Mouse (Mus musculus): ENCODE measurements around the gene Tas1r2.
A peak's percentile ranks its signal among the peaks of the same experiment; 100 is the strongest.

The Tas1r2 gene

DNA sequence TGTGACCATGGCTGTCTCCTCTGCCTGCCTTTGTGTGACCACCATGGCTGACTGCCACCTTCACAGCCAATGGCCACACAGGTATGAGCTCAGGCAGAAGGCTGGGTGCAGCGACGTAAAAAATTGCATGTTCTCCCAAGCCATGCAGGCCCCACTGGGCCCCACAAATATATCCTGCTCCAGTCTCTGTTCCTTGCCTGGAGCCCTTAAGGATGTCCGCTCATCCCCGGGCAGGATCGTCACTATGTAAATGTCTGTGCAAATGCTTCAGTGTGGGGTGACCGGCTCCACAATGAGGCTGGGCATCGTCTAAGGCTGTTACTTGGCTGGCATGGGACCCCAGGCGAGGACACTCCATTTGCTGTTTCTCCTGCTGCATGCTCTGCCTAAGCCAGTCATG is at the start of gene Tas1r2:
TSS of gene Tas1r2 (plus strand) at position 301 of the 400 bp plus-strand sequence.
- DNase-seq (ENCODE audit: low spot score), result no peak

DNA sequence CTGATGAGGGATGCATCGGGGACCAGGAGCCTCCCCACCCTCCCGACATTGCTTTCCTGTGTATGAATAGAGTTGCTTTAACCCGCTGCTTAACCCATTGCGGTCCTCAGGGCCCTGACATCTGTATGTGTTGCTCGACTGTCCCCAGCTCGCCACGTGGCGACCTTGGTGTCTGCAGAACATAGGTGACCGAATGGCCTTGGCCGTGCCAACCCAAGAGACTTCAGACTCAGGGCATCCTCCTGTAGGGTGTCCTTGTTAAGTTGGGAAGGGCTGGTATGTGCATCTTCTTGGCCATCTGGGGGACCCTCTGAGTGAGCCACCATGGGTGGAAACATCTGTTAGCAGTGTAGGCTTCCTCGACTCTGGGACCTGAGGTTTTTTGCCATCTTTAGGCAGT is 48.1 kb upstream of the Tas1r2 start:
- DNase-seq (ENCODE audit: low spot score), result no peak

DNA sequence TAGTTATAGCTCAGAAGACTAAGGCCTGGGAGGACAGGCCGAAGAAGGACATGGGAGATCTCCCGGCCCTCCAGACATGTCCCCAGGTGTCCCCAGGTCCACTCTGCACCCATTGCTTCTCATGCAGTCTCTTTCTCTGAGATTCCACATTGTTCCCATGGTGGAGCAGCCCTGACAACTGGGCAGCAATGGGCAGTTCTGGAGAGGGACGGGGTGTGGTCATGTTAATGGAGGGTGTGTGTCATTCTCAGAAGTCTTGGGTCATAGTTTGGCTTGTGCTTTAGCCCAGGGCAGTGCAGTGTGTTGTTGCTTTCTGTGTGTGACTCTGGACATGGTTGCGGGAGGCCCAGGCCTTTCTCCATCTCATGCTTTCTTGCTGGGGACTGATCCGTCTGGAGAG is 46.6 kb upstream of the Tas1r2 start:
- no peak for DNase-seq (ENCODE audit: low spot score)

DNA sequence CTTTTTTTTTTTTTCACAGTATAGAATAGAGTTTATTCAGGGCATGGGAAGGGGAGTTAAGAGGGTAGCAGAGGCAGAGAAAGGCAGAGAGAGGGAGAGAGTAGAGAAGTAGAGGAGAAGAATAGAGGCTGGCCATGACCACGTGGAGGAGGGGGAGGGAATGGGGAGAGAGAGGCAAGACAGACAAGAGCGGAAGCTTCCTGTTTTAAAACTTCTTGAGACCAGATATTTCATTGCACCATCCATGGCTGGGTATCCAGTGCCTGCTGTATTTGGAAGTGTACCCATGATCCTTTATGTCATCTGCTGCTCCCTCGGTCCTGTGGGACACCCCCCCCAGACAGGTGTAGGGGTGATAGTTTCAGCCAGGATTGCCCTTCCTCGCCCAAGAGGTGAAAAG is 44.4 kb upstream of the Tas1r2 start:
- DNase-seq (ENCODE audit: low spot score), result no peak

DNA sequence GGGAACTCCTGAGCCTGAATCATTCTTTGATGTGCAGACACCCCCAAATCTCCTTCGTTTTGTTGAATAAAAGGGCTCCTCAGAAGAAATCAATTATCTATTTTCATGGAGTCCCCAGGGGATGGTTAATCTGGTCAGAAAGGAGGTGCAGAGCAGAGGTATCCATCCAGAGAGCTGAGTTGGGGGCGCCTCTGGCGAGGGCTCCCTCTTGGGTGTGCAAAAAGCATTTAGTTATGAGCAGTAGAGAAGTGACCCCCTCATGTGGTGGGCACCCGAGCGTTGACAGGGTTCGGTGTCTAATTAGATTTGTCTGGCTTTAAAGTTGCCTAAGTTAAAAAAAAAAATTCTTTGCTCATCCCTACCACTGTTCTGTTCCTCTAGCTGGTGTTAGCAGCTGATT is 42.4 kb upstream of the Tas1r2 start:
- DNase-seq (ENCODE audit: low spot score), result no peak

DNA sequence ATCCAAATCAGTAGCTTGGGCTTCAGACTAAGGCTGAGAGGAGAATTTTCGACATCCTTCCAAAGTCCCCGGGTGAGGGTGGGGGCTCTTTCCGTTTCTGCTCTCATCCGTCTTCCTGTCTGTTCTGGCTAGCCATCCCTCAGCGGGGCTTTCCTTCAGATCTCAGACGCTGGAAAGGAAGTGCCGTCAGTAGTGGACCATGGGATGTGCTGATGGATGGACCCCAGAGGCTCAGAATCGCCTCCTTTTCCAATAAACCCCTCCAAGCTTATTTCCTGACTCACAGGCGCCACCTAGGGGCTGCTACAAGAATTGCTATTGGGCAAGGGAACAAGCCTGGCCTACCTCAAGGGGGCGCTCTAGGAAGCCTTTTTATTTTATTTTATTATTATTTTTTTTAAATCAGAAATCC is 41.8 kb upstream of the Tas1r2 start:
- DNase-seq (ENCODE audit: low spot score), result peak; percentile 92

DNA sequence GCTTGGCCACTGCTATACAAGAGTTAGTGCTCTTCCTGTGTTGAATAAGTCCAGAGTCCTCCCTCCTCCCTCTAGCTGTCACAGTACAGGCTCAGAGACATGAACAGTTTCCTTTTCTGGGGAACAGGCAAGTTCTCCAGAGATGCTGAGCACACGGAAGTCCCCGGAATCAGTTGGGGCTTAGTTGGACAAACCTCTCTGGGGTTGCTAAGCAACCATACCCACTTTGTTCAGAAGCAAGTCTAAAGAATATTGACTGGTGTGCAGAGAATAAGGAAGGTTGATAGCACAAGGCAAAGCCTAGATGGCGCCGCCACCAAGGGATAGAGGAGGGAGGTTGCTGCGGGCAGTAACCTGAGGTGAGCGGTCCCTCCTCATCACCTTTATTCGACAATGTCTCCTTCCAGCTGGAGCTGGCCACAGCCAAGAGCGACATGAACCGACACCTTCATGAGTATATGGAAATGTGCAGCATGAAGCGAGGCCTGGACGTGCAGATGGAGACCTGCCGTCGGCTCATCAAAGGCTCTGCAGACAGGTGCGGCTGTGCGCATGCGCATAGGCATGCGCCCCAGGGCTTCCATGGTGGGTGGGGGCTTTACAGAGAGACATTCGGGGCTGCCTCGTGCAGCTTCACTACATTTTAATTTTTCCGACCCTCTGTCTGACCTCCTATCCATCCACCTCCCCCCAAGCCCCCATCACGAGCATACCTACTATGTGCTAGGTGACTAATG is 38.6 kb upstream of the Tas1r2 start:
- no peak for DNase-seq (ENCODE audit: low spot score)

DNA sequence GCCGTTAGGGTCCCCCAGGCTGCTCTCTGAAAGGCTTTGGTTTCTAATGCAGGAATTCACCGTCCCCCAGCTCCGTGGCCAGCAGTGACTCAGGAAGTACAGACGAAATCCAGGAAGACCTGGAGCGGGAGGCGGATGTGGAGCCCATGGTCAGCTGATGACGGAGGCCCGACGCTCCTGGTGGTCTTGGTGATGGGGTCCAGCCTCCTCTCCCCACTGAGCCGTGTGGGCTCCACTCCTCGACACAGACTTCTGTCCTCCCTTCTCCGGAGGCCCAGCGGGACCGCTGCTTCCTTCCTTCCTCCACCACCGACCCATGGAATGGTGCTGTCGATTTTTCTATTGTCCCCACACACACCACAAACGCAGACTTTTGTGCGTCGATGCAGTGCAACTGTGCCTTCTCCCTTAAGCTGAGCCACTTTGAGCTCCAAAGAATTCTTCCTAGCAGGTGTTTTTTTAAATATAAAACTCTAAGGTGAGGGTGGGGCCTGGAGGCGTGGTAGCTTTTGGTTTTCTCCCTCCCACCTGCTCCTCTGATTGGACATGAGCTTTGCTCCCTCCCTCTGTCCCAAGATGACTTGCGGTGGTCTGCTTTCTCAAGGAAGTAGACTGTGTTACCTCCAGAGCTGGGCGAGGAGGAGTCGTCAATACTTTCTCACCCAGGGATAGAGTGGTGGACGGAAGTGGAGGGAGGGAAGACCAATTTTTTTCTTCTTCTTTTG is 36.9 kb upstream of the Tas1r2 start:
- peak; percentile 76 for DNase-seq (ENCODE audit: low spot score)

DNA sequence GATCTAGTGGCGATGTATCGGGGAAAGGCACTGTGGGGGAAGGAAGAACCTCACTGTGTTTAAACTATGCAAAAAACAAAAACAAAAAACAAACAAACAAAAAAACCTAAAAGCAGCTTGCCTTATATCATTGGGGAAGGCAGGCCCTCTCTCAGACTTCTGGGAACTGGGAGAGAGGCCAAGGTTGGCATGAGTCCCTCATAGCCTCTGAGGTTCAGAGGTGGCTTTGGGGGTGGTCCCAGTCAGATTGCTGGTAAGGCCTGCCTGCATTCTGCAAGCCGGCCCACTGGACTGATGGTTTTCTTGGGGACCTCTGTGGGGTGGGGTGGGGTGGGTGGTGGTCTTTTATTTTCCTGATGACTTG is 36.4 kb upstream of the Tas1r2 start:
- no peak for DNase-seq (ENCODE audit: low spot score)

DNA sequence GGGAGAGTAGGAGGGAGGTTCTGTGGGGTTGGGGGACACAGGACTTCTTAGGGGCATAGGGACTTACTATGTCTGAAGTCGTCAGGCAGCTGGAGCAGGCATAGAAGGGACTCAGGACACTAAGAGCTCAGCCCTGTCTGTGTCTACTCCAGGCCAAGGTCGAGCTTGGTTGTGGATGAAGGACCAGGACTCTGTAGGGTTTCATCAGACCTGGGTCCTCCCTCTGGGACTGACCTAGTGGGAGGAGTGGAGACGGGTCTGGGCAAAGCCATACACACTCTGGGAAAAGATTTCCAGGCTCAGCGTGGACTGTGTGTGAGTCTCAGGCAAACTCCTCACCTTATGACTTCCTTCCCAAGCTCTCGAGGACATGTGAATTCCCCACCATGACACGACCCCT is 33.6 kb upstream of the Tas1r2 start:
- DNase-seq (ENCODE audit: low spot score), result no peak

DNA sequence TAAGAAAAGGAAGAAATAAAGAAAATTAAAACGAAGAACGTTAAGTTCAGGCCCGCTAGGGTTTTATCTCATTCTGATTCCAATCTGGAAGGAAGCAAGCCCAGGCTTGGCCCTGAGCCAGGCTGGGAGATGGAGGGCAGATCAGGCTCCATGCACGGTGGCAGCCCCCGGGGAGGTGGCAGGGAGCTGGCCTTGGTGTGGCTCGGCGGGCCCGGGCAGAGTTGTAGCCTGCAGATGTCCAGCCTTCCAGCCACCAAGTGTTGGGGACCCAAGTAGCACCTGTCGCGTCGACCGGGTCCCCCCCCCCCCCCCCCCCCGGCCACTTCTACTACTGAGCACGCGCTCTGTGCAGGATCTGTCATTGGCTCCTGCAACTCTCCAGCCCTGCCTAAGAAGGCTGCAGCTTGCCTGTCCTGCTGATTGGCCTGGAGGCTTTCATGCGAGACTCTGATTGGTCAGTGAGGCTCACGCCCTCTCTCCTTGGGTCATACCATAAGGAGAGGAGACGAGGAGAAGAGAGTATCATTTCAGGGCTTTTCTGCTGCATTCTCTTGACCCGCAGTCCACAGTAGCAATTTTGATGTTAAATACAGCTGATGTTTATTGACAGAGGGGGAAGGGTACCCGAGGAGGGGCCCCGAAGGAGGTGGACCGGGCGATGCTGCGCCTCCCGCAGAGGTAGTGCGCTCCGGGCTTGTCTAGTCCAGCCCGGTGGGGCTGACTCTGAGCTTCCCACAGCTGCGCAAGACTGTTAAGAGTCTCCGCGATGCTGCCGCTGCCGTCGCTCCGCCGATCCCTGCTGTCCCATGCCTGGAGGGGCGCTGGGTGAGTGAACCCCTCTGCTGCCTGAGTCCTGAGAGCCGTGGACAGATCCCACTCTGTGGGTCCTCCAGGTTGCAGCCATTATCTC is 30.7 kb upstream of the Tas1r2 start, which contains the start of gene Aldh4a1:
TSS of gene Aldh4a1 (plus strand) at position 494 of the 910 bp plus-strand sequence.
- peak; percentile 96 for DNase-seq (ENCODE audit: low spot score)

DNA sequence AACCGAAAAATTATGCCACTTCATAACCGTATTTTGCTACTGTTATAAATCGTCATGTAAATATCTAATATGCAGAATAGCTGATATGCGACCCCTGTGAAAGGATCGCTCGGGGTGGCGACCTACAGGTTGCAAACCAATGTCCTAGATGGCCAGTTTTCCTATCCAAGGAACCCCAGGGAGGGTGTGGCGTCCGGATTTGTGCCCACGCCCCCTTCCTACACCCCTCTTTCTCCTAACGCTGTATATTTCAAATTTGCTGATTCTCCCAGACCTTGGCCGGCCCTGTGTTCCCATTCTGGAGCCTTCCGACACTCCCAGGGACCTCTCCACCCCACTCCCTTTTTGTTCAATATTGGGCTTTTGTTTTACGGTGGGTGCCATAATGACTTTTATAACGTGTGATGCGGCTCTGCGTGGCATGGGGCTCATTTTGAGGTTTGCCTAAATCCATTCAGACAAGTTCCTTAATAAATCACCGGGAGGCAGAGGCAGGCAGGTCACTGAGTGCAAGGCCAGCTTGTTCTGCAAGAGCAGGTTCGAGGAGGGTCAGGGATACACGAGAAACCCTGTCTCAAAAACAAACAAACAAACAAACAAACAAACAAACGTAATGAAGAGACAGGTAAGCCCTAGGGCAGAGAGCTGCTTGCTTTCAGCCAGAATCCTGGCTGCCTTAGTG is 29.8 kb upstream of the Tas1r2 start:
- DNase-seq (ENCODE audit: low spot score), result no peak

DNA sequence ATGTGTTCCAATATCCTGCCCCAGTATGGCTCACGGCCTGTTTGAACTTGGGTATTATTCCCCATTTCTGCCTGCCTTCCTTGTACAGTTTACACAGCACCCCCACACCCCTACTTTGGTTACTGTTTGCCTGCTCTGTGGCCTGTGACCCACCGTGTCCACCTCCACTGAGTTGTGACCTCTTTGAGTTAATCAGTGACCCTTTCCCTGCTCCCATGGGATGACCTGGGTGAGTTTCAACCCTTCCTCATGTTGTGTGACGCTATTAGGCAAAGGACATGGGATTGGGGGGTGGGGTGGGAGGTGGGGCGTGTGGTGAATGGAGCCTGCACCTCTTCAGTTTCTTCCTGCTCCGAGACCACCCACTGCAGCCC is 29.2 kb upstream of the Tas1r2 start:
- DNase-seq (ENCODE audit: low spot score), result no peak

DNA sequence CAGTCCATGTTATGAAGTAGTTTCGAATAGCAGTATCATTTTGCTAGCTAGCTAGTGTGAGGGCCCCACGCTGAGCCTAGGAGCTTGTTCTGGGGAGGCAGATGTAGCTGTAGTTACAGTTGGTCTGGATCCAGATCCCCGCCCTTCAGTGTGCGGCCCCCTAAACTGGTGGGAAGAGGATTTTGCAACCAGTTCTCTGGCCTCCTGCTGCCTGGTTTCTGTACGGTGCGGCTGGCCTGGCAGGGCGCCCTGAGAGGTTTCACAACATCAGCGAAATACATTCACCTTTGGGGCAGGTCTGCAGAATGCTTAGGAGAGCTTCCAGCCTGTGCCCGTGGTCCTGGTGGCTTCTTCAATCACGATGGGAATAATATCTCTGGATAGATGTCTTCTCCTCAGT is 28.6 kb upstream of the Tas1r2 start:
- no peak for DNase-seq (ENCODE audit: low spot score)

DNA sequence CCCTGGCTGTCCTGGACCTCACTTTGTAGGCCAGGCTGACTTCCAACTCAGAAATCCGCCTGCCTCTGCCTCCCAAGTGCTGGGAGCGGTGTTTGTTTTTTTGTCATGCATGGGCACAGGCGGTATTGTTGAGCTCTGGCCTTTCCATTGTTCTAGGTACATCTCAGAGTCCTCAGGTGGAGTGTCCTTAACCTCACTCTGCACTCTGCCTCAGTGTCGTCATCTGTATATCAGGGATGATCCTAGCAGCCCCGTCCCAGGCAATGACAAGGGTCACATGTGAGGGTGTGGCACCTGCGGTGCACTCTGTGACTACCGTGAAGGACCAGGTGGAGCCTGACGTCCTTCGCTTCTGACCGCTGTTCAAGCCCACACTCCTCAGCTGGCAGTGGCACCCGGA is 26.0 kb upstream of the Tas1r2 start:
- no peak for DNase-seq (ENCODE audit: low spot score)

DNA sequence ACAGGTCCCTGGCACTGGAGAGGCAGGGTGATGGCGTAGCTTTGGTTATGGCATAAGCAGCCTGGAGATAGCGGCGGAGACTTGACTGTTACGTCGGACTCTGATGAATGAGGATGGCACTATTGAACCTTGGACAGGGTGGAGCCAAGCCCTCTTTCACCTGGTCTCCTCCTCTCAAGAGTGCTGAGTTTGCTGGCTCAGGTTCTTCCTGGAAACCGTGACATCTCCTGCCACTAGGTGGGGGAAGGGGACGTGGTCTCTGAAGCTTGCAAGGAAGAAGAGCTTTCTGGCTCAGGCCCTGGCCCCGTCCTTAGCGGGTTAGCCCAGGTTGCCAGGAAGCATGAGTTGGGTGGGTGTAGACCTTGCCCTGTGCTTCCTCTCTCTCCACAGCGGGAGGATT is 23.2 kb upstream of the Tas1r2 start:
- DNase-seq (ENCODE audit: low spot score), result no peak

DNA sequence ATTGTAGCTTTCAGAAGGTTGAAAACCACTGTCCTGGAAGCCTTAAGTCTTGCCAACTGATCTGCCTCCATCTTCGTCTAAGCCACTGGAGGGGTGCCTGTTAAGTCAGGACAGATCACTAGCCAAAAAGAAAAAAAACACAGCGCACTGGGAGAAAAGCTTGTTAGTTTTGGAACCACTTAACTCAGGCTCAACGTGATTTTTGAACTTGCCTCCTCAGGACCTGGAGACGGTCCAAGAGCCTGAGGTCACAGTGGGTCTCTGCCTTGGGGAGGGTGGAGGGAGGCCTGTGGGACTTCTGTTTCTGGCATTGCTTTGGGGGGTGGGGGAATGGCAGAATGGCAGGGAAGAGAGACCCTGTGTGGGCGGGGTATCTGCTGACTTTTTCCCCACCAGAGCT is 22.2 kb upstream of the Tas1r2 start:
- no peak for DNase-seq (ENCODE audit: low spot score)

DNA sequence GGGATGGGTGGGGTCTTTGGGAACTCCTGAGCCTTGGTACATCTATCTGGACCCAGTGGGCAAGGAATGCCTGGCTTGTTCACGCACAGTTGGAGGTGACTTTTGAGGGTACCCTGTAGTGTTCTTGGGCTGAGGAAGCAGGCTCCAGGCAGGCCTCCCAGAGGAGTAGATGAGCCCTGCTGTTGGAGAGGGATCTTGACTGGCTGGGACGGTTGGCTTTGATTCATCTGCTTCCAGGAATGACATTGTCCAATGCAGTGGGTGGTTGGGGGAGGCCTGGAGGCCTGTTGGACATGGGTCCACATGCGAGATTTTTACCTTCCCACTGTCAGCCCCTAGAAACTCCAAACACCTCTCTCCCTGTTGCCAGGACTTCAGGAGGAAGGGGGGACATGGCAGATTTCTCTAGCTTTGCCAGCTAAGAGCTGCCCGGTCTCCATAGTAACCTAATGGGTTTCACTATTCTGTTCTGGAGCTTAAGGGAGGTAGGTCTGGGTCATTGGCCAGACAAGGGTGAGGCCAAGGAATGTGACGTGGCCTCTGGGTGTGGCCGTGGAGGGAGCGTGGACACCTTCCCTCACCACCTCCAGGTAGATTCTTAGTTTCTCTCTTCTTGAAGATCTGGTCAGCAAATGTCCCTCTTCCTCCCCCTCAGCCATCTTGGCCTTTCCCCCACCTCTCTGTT is 21.6 kb upstream of the Tas1r2 start:
- no peak for DNase-seq (ENCODE audit: low spot score)

DNA sequence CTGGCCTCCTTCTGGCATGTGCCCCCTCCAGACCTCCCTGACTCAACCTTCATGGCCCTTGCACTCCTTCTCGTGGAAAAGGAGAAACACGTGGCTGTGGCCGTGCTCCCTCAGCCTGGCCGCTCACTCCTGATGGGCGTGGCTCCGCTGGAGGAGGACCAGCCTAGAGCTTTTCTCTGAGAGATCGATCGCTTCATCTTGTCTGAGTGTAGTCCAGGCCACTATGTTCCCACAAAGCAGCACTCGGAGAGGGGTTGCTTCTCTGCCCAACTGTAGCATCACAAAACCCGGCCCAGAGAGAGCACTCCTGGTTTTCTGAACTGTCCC is 21.1 kb upstream of the Tas1r2 start:
- DNase-seq (ENCODE audit: low spot score), result no peak

DNA sequence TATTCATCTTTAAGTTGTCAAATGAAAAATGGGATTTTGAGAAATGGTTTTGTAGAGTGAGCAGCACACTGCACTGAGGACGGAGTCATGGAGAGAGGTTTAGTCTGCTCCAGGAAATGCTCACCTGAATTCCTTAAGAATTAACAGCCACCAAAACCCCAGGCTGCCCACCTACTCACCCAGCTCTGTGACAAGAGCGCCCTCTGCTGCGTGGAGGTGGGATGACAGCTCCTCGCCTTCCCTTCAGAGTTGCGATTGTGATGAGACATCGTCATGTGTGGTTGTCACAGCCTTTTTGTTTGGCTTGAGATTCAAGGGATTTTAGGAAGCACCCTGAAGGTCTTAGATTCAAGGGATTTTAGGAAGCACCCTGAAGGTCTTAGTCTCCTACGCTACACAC is 17.0 kb upstream of the Tas1r2 start:
- peak; percentile 79 for DNase-seq (ENCODE audit: low spot score)

DNA sequence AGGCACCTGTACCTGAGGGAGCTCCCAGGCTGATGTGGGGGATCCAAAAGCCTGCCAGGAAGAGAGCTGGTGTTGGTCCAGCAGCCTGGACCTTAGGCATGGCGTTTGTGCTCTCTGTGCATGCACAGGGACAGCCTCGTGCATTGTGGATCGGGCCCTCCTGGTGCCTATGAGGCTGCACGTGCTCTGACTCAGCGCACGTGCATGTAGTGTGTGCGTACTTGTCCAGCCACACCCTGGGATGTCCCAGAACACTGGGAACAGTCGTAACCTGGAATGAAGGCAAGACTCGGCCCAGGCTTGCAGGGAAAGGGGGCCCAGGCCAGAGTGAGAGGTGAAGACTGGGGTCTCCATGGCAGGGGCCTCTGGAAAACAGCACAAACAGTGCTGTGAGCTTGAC is 15.5 kb upstream of the Tas1r2 start:
- DNase-seq (ENCODE audit: low spot score), result no peak

DNA sequence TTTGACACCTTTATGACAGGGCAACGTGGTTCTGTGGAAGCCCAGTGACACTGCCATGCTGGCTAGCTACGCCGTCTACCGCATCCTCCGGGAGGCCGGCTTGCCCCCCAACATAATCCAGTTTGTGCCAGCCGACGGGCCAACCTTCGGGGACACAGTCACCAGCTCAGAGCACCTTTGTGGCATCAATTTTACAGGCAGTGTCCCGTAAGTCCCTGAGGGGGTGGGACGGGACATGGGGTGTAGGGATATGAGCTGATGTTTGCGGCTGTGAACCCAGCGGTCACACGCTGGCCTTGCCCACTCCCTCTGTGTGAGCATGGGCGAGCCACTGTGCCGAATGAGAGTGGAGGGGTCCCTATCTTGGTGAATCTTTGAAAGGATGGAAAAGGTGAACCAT is 15.0 kb upstream of the Tas1r2 start:
- DNase-seq (ENCODE audit: low spot score), result no peak
